Mouse (Mus musculus): ENCODE data around the gene Faf1. TPM values are rescaled to one million over a fixed set of nuclear protein-coding genes. Genes with fewer than 3 reads are reported as not detected.

Faf1 gene
- total RNA-seq, 2 experiments from 2014 or later = 22.2 to 22.6 TPM

- DNase-seq (ENCODE audit: low spot score in 2 of 2) = no peak
- intact Hi-C loops (cut with DNase I) = no loop called here
Observed at GRCm38 (mm10) chr4:109974655-109975380, 298.4 kb downstream of the Faf1 start.

- intact Hi-C loops (cut with DNase I) = no loop called here
- DNase-seq (ENCODE audit: low spot score in 2 of 2) = no peak
Observed at GRCm38 (mm10) chr4:109975381-109976240, 299.2 kb downstream of the Faf1 start.

DNA sequence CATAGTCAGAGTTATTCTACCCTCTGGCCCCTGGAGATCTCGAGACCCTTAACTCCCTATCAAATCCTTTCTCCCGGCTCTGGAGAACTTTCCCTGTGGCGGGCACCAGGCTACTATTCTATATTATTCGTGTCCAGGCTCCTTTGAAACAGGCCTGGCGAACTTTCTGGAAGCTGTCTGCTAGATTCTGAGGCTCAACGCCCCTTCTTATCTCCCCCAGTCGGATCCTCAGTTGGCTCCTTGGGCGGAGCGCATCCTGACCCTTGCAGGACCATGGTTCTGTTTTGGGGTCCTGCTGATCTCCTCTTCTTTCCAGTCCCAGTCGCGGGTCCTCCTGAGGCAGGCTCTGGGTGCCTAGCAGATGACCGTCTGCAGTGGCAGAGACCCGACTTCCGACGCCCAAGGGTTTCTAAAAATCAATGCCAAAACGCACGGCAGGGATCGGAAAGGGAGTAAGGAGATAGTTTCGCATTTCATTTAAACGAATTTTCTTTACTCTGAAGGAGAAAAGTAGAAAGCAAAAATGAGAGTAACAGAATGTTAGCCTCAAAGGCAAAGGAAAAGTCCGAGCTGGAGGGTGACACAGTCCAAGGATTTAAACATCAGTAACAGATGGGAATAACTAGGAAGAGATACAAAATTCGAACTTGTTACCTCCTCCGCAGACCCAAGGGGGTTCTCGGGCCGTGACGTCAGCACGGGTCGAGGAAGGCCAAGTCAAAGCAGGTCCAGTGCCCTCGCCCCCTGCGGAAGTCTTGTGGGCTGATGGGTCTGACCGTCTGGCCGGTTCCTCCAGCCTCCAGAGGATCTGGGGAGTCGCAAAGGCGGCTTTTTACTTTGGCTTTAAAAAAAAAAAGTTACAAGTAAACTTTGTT lies 300.1 kb downstream of the Faf1 start:
- DNase-seq (ENCODE audit: low spot score in 2 of 2) = no peak
- intact Hi-C loops (cut with DNase I) = no loop called here

DNA sequence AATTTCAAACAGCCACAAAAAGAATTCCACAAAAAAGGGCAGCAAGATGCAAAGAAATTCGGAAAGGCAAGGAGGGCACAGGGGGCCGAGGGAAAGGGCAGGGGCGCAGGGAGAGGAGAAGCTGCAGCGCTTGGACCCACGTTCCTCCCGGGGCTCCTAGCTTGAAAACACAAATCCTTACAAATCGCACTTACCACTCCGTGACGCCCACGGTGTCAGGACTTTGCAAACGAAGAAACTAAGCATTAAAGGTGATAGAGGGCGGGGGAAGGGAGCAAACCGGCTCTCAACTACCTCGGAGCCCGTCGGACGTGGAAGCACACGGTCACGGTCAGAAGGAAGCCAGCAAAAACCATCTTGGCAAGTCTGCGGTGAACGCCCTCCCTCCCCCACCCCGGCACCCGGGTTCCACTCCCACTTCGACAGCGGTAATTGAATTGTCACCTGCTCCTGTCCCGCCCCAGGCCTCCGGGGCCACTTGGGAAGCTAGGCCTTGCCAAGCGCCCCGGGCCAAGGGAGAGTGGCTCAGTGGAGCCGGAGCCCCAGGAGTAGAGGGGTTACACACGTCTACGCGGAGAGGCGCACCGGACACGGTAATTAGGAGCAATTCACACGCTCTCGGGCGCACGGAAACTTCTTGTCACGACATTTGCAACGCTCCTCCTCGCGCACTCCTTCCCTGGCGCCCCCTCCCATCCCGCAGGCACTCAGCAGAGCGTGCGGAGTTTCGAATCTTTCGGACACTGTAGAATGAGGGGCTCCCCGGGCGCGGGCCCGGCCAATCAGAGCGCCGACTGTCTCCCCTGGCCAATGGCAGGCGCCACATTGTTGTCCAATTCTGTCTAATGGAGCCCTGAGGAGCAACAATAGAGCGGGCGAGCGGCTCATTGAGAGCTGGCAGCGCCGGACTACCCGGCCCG lies 301.0 kb downstream of the Faf1 start, which contains the start of gene Dmrta2:
TSS of gene Dmrta2 (plus strand) at position 906 of the 920 bp plus-strand sequence.
- intact Hi-C loops (cut with DNase I) = loop anchor here (2.0 kb wide), 1 partner anchor 313 kb away; no protein-coding TSS in a partner anchor
- peak in 1 of 2 experiments; percentile 46 for DNase-seq (ENCODE audit: low spot score in 2 of 2)

DNA sequence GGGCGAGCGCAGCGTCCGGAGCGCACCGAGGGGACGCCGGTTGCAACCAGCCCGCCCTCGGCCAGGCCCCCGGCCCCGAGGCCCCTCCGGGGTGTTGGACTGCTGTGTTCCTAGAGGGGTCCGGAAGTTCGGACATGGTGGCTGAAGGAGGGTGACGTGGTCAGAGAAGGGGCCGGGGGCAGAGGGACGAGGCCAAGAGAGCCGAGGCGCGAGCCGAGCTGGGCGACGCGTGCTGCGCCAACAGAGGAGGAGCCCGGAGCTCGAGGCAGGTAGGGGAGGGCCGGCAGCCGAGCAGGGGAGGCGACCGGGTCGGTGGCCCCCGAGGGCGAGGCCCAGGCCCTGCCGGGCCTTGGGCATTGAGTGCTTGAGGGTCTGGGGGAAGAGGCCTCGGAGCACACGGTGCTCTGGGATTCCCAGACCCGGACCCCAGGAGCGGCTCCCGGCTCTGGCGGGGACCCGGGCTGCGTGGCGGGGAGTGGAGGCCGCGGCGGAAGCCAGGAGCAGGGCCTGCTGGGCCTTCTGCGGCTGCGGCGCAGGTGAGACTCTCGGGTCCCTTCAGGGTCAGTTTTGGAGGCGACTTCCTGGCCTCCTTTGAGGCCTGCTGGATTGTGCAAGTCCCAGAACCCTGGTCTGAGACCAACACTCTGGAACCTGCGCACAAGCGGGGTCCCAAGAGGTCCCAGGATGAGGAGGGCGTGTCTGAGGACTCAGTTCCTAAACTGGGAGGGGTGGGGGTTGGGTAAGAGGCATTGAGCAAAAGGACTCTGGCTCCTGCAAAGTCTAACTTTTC lies 301.9 kb downstream of the Faf1 start:
- intact Hi-C loops (cut with DNase I) = loop anchor here (2.0 kb wide), 1 partner anchor 313 kb away; no protein-coding TSS in a partner anchor

DNA sequence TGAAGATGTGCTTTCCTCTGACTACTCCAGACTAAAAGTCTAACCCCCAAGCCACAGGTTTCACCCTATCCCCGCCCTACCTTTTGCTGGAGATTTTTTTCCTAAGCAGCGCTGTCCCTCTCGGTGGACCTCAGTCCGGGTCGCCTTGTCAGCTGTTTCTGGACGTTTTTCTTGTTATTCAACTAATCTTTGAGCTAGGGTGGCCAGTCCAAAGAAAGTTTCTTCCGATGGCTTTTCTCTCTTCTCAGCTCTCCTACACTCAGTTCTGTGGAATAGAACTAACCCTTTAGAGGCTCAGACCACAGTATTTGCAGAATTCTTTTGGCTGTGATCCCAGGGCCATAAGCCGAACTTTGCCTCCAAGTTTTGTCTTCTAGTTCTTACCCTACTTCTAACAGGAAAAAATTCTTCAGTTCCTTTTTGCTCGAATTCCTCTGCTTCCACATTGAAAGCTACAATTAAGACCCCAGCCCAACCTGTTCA lies 302.5 kb downstream of the Faf1 start:
- DNase-seq (ENCODE audit: low spot score in 2 of 2) = no peak
- intact Hi-C loops (cut with DNase I) = loop anchor here (2.0 kb wide), 1 partner anchor 314 kb away; no protein-coding TSS in a partner anchor

More for the DNA sequence above, 301.9 kb downstream of the Faf1 start:
- DNase-seq (ENCODE audit: low spot score in 2 of 2) = no peak

GRCm38 (mm10) chr4:109979461-109980320 lies 303.3 kb downstream of the Faf1 start:
- no peak for DNase-seq (ENCODE audit: low spot score in 2 of 2)
- intact Hi-C loops (cut with DNase I) = loop anchor here (2.0 to 5.0 kb wide), 2 partner anchors 308 to 315 kb away; no protein-coding TSS in a partner anchor

- intact Hi-C loops (cut with DNase I) = loop anchor here (5.0 kb wide), 1 partner anchor 307 kb away; no protein-coding TSS in a partner anchor
- no peak for DNase-seq (ENCODE audit: low spot score in 2 of 2)
Observed at GRCm38 (mm10) chr4:109980321-109981082, 304.1 kb downstream of the Faf1 start.

- DNase-seq (ENCODE audit: low spot score in 2 of 2) = no peak
- intact Hi-C loops (cut with DNase I) = loop anchor here (5.0 kb wide), 1 partner anchor 306 kb away; no protein-coding TSS in a partner anchor
Observed at GRCm38 (mm10) chr4:109981083-109981870, 304.9 kb downstream of the Faf1 start.

DNA sequence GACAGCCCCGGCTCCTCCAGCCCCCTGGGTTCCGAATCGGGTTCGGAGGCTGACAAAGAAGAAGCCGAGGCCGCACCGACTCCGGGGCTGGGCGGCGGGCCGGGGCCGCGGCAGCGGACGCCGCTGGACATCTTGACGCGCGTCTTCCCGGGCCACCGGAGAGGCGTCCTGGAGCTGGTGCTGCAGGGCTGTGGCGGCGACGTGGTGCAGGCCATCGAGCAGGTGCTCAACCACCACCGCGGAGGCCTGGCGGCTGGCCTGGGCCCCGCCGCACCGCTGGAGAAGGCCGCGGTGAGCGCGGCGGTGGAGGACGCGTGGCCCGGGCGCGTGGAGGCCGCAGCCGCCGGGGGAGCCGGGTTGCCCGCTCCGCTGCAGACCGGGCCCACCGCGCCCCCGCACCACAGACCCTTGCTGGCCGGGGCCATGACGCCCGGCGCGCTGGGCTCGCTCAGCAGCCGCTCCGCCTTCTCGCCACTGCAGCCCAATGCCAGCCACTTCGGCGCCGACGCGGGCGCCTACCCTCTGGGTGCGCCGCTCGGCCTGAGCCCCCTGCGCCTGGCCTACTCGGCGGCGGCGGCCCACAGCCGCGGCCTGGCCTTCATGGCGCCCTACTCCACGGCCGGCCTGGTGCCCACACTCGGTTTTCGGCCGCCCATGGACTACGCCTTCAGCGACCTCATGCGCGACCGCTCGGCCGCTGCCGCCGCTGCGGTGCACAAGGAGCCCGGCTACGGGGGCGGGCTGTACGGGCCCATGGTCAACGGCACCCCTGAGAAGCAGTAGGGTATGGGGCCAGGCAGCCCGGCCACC lies 305.7 kb downstream of the Faf1 start:
- intact Hi-C loops (cut with DNase I) = loop anchor here (2.0 to 5.0 kb wide), 2 partner anchors 305 to 325 kb away; no protein-coding TSS in a partner anchor
- no peak for DNase-seq (ENCODE audit: low spot score in 2 of 2)

GRCm38 (mm10) chr4:109982681-109983265 lies 306.4 kb downstream of the Faf1 start:
- intact Hi-C loops (cut with DNase I) = loop anchor here (2.0 to 5.0 kb wide), 2 partner anchors 305 to 326 kb away; no protein-coding TSS in a partner anchor
- DNase-seq (ENCODE audit: low spot score in 2 of 2) = no peak

DNA sequence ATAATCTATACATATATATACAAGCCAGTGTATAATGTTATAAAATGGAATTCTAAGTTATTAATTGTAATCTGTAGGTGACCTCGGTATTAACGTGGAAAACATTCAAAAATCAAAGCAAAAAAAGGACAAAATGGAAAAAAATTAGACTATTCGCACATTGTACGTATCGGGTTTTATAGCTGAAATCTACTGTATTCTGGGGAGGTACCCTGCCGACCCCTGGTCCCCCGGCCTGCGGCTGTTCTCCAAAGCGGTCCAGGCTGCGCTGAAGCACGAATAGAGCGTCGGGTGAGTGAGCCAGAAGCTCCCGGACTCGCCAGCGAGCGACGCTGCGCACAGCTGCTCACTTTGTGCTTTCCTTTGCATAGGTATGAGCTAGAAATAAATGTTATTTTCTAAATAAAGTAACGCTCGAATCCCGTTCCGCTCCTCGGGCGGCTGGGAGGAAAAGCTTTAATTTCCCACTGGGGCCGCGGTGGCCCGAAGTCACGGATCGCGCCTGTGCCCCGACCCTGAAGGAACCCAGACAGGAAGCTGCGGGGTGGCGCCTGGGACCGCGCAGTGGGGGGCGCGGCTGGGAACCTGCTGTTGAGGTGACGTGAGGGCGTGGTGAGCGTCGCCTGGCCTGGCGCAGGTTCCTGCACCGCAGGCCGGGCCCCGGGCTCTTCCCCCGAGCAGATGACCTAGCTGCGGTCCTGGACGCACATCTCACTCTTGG lies 307.1 kb downstream of the Faf1 start:
- DNase-seq (ENCODE audit: low spot score in 2 of 2) = no peak
- intact Hi-C loops (cut with DNase I) = loop anchor here (2.0 to 5.0 kb wide), 2 partner anchors 304 to 327 kb away; no protein-coding TSS in a partner anchor

DNA sequence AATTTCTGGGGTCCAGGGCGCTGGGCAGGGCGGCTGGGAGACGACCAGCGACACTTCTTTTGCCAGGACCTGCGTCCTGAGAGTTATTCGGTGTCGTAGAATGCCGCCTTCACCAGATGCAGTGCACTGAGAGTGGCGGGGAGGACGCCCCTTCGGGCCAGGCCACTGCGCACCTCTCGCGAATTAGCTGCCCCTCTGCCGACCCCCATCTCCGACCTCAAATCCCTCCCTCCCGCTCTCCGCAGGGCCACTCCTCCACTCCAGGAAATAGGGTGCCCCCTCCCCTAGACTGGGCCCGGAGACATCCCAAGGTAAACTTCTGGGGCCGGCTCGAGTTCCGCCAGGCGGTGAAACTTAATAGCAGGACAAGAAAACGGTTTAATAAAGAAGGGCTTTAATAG lies 307.6 kb downstream of the Faf1 start:
- intact Hi-C loops (cut with DNase I) = loop anchor here (5.0 kb wide), 1 partner anchor 303 kb away; no protein-coding TSS in a partner anchor
- no peak for DNase-seq (ENCODE audit: low spot score in 2 of 2)

All from left cerebral cortex, postnatal 25 days (tissue).